Mouse (Mus musculus): ENCODE measurements around the gene Crhbp.
A peak's percentile ranks its signal among the peaks of the same experiment; 100 is the strongest.

Crhbp gene

DNA sequence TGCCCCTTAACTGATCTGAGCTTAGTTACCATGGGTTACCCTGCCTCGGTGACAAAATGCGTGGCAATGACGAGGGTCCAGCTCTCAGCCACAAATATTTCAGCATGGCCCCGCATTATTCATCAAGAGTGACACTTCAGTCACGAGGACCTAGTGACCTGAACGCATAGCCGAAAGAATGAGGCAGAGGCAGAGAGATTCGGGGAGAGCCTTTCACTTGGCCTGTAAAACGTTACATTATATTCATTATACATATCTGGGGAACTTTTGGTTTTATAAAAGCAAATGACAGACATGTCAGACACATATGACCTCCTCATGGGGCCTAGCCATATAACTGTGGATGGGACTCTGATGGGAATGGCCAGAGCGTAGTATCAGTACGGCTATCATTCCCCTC, at the start of gene Crhbp:
Gene Crhbp (minus strand): TSS at position 101 of the 400 bp plus-strand sequence.
- DNase-seq (ENCODE audit: low spot score in 2 of 2), result no peak

- no peak for DNase-seq (ENCODE audit: low spot score in 2 of 2)
Observed at GRCm38 (mm10) chr13:95493296-95493695, 48.6 kb upstream of the Crhbp start.

DNA sequence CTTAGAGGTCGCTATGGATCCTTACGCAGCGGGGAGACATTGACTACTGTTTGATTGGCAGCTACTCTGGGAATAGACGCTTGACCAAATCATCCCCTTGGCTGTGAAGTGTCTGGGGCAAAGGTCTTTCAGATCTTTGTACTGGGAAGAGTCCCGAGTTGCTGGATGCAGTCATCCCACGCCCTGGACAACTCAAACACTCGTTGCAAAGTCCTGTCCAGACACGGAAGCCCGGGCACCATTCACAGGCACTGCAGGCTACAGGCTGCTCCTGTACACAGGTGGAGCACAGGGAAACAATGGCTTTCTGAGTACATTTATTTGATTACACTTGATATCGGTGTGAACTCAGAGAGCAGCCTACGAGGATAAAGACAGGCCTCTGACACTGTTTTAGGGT, 46.6 kb upstream of the Crhbp start:
- no peak for DNase-seq (ENCODE audit: low spot score in 2 of 2)

- DNase-seq (ENCODE audit: low spot score in 2 of 2), result no peak
Observed at GRCm38 (mm10) chr13:95484664-95485063, 39.9 kb upstream of the Crhbp start.

GRCm38 (mm10) chr13:95481428-95481827, 36.7 kb upstream of the Crhbp start:
- peak; percentile 62 to 83 for DNase-seq (ENCODE audit: low spot score in 2 of 2)

DNA sequence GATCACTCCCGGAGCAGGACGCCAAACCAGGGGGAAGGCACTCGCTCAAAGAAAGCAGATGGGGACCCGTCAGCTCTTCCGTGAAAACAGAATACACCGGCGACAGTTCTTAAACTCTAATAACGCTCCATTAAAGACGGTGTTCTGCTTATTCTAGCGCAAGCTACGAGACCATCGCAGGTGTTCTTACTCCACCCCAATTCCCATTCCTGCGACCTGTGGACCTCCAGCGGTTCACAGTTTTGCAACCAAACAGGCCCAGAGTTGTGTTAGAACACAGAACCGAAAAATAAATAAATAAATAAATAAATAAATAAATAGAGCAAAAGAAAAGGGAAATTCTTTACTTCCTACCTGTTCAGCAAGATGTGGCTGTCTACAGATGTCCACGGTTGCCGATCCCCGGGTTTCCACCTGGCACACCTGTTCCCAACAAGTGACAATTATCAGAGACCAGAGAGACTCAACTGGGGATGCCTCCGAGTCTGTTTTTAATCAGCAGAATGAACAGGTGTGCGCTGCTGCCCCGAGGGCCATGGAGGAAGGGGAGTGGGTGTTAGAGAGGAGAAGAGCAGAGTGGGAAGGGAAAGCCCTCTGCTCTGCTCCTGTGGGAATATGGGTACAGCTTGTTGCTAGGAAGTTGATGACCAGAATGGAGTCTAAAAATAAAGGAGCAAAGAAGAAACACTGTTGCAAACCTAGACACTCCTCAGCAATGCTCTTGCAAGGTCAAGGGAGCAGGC, 34.1 kb upstream of the Crhbp start, which contains the start of gene S100z:
Gene S100z (minus strand): TSS at position 51 of the 743 bp plus-strand sequence.
- no peak for DNase-seq (ENCODE audit: low spot score in 2 of 2)

GRCm38 (mm10) chr13:95477173-95477572, 32.4 kb upstream of the Crhbp start:
- DNase-seq (ENCODE audit: low spot score in 2 of 2), result no peak

- DNase-seq (ENCODE audit: low spot score in 2 of 2), result no peak
Observed at GRCm38 (mm10) chr13:95475124-95475523, 30.4 kb upstream of the Crhbp start.

DNA sequence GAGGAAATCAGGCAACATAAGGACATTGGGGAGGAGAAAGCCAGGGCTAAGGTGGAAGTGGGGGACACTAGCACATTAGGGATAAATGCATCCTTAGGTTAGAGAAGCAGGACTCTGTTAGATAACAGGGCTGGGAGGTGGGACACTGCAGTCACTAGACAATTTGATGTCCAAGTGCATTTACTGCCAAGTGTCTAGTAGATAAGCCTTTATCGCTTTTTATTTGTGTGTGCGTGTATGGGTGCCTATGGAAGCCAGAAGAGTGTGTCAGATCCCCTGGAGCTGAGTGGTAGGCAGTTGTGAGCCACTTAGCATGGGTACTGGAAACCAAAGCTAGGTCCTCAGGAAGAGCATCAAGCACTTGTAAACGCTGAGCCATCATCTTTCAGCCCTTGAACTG, 29.6 kb upstream of the Crhbp start:
- DNase-seq (ENCODE audit: low spot score in 2 of 2), result no peak

DNA sequence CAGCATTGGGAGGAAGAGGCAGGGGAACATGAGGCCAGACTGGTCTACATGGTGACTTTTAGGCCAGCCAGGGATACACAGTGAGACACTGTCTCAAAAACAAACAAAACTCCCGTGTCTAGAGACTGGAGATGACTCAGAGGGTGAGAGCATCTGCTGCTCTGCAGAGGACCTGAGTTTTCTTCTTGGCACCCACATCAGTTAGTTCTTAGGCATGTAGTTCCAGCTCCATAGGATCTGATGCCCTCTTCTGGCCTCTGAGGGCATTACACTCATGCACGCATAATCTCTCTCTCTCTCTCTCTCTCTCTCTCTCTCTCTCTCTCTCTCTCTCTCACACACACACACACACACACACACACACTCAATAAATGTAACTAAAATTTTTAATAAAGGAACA, 26.2 kb upstream of the Crhbp start:
- DNase-seq (ENCODE audit: low spot score in 2 of 2), result no peak

DNA sequence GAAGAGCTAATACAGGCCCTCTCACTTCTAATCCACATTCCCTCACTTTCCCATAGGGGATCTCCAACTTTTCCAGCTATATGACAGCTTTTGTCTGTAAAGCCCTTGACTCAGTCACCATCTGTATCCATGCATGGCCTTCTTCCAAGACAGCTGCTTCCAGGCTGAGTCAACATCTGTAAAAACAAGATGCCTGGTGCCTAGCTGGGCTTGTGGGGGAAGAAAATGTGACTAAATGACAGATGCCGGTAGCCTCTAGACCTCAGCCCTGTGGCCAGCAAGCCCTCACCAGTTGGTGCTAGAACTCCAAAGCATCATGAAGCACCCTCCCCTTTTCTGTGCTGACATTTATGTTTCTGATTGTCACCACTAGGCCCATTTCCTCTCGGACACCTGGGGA, 6.8 kb upstream of the Crhbp start:
- DNase-seq (ENCODE audit: low spot score in 2 of 2), result no peak

DNA sequence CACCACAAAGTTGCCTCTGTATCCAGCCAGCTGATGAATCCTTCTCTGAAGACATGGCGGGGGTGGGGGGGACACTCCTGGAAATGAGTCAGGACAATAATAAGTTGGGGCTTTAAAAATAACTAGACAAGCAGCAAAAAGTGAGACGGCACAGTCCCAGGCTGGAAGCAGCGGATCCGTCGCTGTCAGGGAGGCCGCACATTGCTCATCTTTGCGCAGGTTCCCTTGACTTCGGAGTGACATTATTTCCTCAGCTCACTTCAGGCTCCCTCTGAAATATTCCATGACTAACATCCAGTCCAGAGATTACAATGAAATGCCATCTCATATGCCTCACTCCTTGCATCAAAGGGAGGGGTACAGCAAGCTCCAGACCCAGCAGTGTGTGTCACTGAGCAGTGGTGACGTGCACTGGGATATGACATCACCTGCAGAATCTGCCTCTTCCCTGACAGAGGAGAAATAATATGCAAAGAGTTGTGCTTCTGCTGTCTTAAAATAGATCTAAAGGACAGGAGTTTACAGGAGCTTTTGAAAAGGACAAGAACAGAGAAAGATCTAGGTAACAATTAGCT, 6.0 kb upstream of the Crhbp start:
- no peak for DNase-seq (ENCODE audit: low spot score in 2 of 2)

GRCm38 (mm10) chr13:95449730-95450129, 5.0 kb upstream of the Crhbp start:
- no peak for DNase-seq (ENCODE audit: low spot score in 2 of 2)

DNA sequence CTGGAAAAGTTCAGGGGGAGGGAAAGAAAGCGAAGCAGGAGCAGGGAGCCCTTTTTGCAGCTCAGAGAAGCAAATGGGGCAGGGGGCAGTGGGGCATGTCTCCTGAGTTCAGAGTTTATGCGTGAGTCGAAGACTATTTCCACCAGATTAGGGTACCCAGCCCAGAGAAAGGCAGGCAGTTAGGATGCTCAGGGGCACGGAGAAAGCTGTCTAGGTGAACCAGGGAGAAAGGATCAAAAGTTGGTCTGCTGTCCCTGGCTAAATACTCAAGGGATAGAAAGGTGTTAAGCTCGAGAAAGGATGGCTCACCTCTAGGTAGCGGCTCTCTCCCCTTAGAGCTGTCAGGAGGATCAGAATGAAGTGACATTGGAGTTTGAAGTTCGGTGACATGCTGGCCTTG, 433 bp downstream of the Crhbp start:
- no peak for DNase-seq (ENCODE audit: low spot score in 2 of 2)

DNA sequence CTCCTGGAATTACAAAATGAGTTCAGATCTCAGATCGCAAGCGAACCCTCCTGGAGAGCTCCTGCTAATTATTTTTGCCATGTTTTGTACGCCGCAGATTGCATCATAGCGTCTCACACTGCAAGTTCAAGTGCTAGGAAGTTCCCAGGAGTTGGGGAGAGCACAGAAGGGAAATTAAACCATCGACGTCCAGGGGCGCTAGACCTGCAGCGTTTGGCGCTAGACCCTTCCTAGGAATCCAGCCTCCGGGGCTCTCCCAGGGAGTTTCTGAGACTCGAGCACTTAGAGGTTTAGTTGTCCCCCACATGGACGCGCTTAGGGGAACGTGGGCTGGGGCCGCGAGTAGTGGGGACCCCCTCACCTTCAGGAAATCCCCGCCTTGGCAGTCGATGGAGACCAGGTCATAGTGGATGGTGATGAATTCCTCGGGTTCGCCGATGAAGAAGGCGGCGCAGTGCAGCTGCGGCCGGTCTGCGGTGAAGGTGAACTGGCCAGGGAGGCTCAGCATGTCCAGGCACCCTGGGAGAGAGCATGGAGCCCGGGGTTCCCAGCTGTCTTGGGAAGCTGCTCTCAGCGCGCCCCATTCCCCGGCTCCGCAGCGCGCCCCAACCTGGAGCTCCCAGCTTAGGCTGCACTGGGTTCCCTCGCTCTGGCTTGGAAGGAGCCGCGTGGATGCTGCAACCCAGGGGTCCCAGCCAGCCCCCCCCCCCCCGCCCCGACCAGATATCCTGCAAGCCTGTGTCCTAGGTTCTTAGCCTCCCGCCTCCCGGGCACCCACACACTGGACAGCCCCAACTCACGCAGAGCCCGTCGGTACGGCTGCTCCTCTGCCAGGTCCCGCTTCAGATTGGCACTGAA, 1.1 kb downstream of the Crhbp start:
- DNase-seq (ENCODE audit: low spot score in 2 of 2), result no peak

- DNase-seq (ENCODE audit: low spot score in 2 of 2), result no peak
Observed at GRCm38 (mm10) chr13:95442901-95443300, 1.8 kb downstream of the Crhbp start.

- no peak for DNase-seq (ENCODE audit: low spot score in 2 of 2)
Observed at GRCm38 (mm10) chr13:95439569-95439968, 5.2 kb downstream of the Crhbp start.

DNA sequence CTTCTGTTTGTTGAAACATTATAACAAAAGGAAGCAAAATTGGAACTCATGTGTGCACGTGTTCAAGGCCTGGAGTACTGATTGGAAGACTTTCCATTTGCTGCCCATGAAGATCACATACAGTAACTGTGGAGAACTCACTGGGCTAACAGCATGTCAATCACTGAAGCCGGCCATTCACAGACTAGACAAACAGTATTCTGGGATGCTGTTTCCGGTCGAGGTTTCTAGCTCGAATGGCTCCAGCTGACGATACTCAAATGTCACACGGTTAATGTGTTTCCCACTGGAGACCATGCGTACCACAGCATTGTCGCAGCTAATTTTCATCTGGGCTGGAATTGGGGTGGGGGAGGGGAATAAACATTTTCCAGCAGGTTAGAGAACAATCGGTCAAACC, 13.0 kb downstream of the Crhbp start:
- no peak for DNase-seq (ENCODE audit: low spot score in 2 of 2)

- DNase-seq (ENCODE audit: low spot score in 2 of 2), result no peak
Observed at GRCm38 (mm10) chr13:95427499-95427898, 17.2 kb downstream of the Crhbp start.

DNA sequence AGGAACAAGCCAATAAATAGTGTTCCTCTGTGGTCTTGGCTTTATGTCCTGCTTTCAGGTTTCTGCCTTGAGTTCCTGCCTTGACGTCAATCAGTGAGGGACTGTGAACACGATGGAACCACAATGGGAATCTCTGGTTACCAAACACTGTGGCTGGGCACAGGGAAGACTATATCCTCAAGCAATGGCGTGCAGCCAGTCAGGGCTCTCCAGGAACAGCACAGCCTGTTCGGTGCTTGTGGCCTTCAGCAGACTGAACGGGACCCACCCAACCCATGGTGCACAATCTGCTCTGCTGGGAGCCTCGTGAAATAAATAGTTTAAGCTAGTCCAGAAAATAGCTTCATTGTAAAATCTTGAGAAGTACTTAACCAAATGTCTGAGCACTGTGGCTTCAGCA, 18.3 kb downstream of the Crhbp start:
- no peak for DNase-seq (ENCODE audit: low spot score in 2 of 2)

GRCm38 (mm10) chr13:95425484-95425883, 19.2 kb downstream of the Crhbp start:
- DNase-seq (ENCODE audit: low spot score in 2 of 2), result no peak

DNA sequence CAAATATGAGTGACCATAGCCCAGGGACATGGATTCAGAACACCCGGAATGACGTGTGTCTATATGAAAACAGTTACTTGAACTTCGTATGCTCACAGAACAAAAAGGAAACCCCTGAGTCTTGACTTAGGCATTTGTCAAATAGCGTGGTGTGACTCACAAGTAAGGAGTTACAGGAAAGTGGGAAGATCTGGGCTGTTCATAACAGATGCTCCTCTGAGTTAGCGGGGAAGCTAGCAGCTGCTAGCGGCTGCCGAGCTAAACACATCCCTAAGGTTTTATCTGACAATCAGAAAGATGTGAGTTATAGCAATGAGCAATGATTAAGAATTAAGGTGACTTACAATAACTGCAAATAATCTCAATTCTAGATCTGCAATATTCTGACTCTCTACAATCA, 19.8 kb downstream of the Crhbp start:
- no peak for DNase-seq (ENCODE audit: low spot score in 2 of 2)

Data from frontal cortex, postnatal 14 days (tissue).